ENCODE assay signal across 7 mouse cellular contexts in genomic region chr4:126752024-126752607, GRCm38 (mm10). TPM values are rescaled to one million over a fixed set of nuclear protein-coding genes. Genes with fewer than 3 reads are reported as not detected.
DNase-seq lines count a peak whose midpoint lies in the region; ATAC-seq and TF ChIP-seq lines count a peak whose summit lies in the region.

No protein-coding gene starts in this region.

- H3K4me3 ChIP-seq in lung, embryonic 14.5 days (ENCODE audit: low read depth, low read length): peak overlapping the region; percentile 88
- H3K4me3 ChIP-seq in brown adipose tissue, adult 24 weeks (ENCODE audit: insufficient read depth, low read depth, low read length): peak overlapping the region; percentile 86
- H3K4me3 ChIP-seq in forebrain, embryonic 11.5 days (ENCODE audit: low read depth, low read length): peak overlapping the region; percentile 56
- H3K4me3 ChIP-seq in limb, embryonic 13.5 days: peak overlapping the region; percentile 77
- H3K4me3 ChIP-seq in small intestine, adult 2 months (ENCODE audit: low read depth, low read length): peak overlapping the region; percentile 94

- peaks cover 28% of the 10 kb centered on the region for H3K36me3 ChIP-seq in lung, embryonic 14.5 days (ENCODE audit: insufficient read depth)
- H3K36me3 ChIP-seq in forebrain, embryonic 11.5 days (ENCODE audit: control insufficient read depth, insufficient read depth, low read length): no peaks in the 10 kb centered on the region; the same call in 1 of the 2 replicates
- H3K36me3 ChIP-seq in limb, embryonic 13.5 days: peaks cover 36% of the 10 kb centered on the region
- peaks cover 13% of the 10 kb centered on the region for H3K36me3 ChIP-seq in small intestine, adult 2 months (ENCODE audit: control insufficient read depth, insufficient read depth, low read length)

- H3K4me1 ChIP-seq in lung, embryonic 14.5 days (ENCODE audit: insufficient read depth): peaks cover 7% of the 10 kb centered on the region; the same call in 1 of the 2 replicates
- H3K4me1 ChIP-seq in brown adipose tissue, adult 24 weeks (ENCODE audit: control insufficient read depth, insufficient read depth, insufficient read length, low read length): no peaks in the 10 kb centered on the region; the same call in 1 of the 2 replicates
- peaks cover 13% of the 10 kb centered on the region for H3K4me1 ChIP-seq in forebrain, embryonic 11.5 days (replicated peaks; ENCODE audit: control insufficient read depth, insufficient read depth, low read length)
- H3K4me1 ChIP-seq in limb, embryonic 13.5 days: peaks cover 47% of the 10 kb centered on the region
- H3K4me1 ChIP-seq in small intestine, adult 2 months (ENCODE audit: control insufficient read depth, insufficient read depth, insufficient read length, low read length): peaks cover 16% of the 10 kb centered on the region

- DNase-seq in lung, embryonic 14.5 days: no peak
- DNase-seq in lung, postnatal 25 days (ENCODE audit: low spot score): no peak
- DNase-seq in forebrain, embryonic 11.5 days (ENCODE audit: low spot score): peak; percentile 63
- DNase-seq in c-Kit-positive CD71-positive TER-119-positive erythroid progenitor cells, embryonic 14.5 days (ENCODE audit: low spot score): no peak

- TF ChIP-seq CTCF in lung, embryonic 14.5 days (IDR thresholded peaks at IDR 0.05; ENCODE audit: low read depth): 0 out of 2 replicates have a peak, but pooled peaks have one; percentile 5
- no peak for TF ChIP-seq CTCF in small intestine, adult 2 months (IDR thresholded peaks at IDR 0.05; ENCODE audit: extremely low read depth, insufficient read length, insufficient replicate concordance, low read depth, low read length)

- no peaks in the 10 kb centered on the region for H3K9me3 ChIP-seq in lung, embryonic 14.5 days (ENCODE audit: low read depth, low read length)
- H3K9me3 ChIP-seq in forebrain, embryonic 11.5 days (ENCODE audit: control insufficient read depth, low read length): no peaks in the 10 kb centered on the region
- no peaks in the 10 kb centered on the region for H3K9me3 ChIP-seq in limb, embryonic 13.5 days

- no peak overlapping the region for H3K27ac ChIP-seq in lung, embryonic 14.5 days (ENCODE audit: low read depth)
- no peak overlapping the region for H3K27ac ChIP-seq in brown adipose tissue, adult 24 weeks (replicated peaks; ENCODE audit: low read depth, low read length)
- peak overlapping the region; percentile 68; the same call in 1 of the 2 replicates for H3K27ac ChIP-seq in forebrain, embryonic 11.5 days (ENCODE audit: low read depth, low read length)
- H3K27ac ChIP-seq in limb, embryonic 13.5 days: no peak overlapping the region
- no peak overlapping the region for H3K27ac ChIP-seq in small intestine, adult 2 months (ENCODE audit: insufficient read depth, low read depth, low read length)

- TF ChIP-seq POLR2A in small intestine, adult 2 months (IDR thresholded peaks at IDR 0.05; ENCODE audit: low read depth, low read length): no peak

- WGBS in lung, embryonic 14.5 days: 8% methylated on average over 13 of the region's 13 CpGs
- WGBS in forebrain, embryonic 11.5 days: 2% methylated on average over 13 of the region's 13 CpGs
- 4% methylated on average over 13 of the region's 13 CpGs for WGBS in limb, embryonic 13.5 days
- 17% methylated on average over 13 of the region's 13 CpGs for WGBS in small intestine, adult 2 months

- peak overlapping the region; percentile 93 for H3K4me2 ChIP-seq in lung, embryonic 14.5 days
- peak overlapping the region; percentile 99 for H3K4me2 ChIP-seq in forebrain, embryonic 11.5 days (ENCODE audit: low read depth, low read length, severe bottlenecking)
- peak overlapping the region; percentile 100 for H3K4me2 ChIP-seq in limb, embryonic 13.5 days (replicated peaks)

- ATAC-seq in lung, embryonic 14.5 days (ENCODE audit: insufficient read depth): no peak
- no peak for ATAC-seq in forebrain, embryonic 11.5 days (replicated peaks; ENCODE audit: low FRiP score)
- ATAC-seq in limb, embryonic 13.5 days (ENCODE audit: low FRiP score, low read depth): no peak

- H3K27me3 ChIP-seq in lung, embryonic 14.5 days (ENCODE audit: insufficient read depth, low read length): no peaks in the 10 kb centered on the region
- H3K27me3 ChIP-seq in forebrain, embryonic 11.5 days (ENCODE audit: control insufficient read depth, insufficient read depth, low read length): no peaks in the 10 kb centered on the region
- H3K27me3 ChIP-seq in limb, embryonic 13.5 days: no peaks in the 10 kb centered on the region
- H3K27me3 ChIP-seq in small intestine, adult 2 months (ENCODE audit: control insufficient read depth, insufficient read depth, low read length): no peaks in the 10 kb centered on the region

- peak overlapping the region; percentile 64 for H3K9ac ChIP-seq in lung, embryonic 14.5 days
- H3K9ac ChIP-seq in forebrain, embryonic 11.5 days (ENCODE audit: low read length): peak overlapping the region; percentile 57
- peak overlapping the region; percentile 84 for H3K9ac ChIP-seq in limb, embryonic 13.5 days

RNA-seq across cellular contexts. Expression of gene Ncdn, which starts 1.1 kb away (rescaled TPM):
- 28.7 and 30.4 TPM in 2 replicates for polyA plus RNA-seq in lung, embryonic 14.5 days (2014; fragmentation: Nextera tagmentation; extraction: Ambion mirVana)
- polyA plus RNA-seq in brown adipose tissue, adult 24 weeks (2012; ENCODE audit: insufficient read depth, insufficient read length, missing spikeins): 6.8 and 7.1 TPM in 2 replicates
- 37.3 and 39.7 TPM in 2 replicates for polyA plus RNA-seq in forebrain, embryonic 11.5 days (2014; fragmentation: Nextera tagmentation; extraction: Ambion mirVana)
- 31.8 and 34.6 TPM in 2 replicates for polyA plus RNA-seq in limb, embryonic 13.5 days (2015; fragmentation: Nextera tagmentation; extraction: Ambion mirVana)
- 15.7 and 27.2 TPM in 2 replicates for polyA plus RNA-seq in small intestine, adult 2 months (2012; rRNA removed)

RNA-seq across cellular contexts. Expression of gene AU040320, which starts 1.2 kb away (rescaled TPM):
- polyA plus RNA-seq in lung, embryonic 14.5 days (2014; fragmentation: Nextera tagmentation; extraction: Ambion mirVana): 20.9 and 23.1 TPM in 2 replicates
- 9.3 and 11.1 TPM in 2 replicates for polyA plus RNA-seq in brown adipose tissue, adult 24 weeks (2012; ENCODE audit: insufficient read depth, insufficient read length, missing spikeins)
- polyA plus RNA-seq in forebrain, embryonic 11.5 days (2014; fragmentation: Nextera tagmentation; extraction: Ambion mirVana): 30.1 and 31.5 TPM in 2 replicates
- 16.9 and 17.6 TPM in 2 replicates for polyA plus RNA-seq in limb, embryonic 13.5 days (2015; fragmentation: Nextera tagmentation; extraction: Ambion mirVana)
- 82.5 and 182 TPM in 2 replicates for polyA plus RNA-seq in small intestine, adult 2 months (2012; rRNA removed)

RNA-seq across cellular contexts. Expression of gene Tfap2e, which starts 16.1 kb away (rescaled TPM):
- not detected in 2 replicates for polyA plus RNA-seq in lung, embryonic 14.5 days (2014; fragmentation: Nextera tagmentation; extraction: Ambion mirVana)
- polyA plus RNA-seq in brown adipose tissue, adult 24 weeks (2012; ENCODE audit: insufficient read depth, insufficient read length, missing spikeins): not detected in 2 replicates
- 0.21 and 0.32 TPM in 2 replicates for polyA plus RNA-seq in forebrain, embryonic 11.5 days (2014; fragmentation: Nextera tagmentation; extraction: Ambion mirVana)
- polyA plus RNA-seq in limb, embryonic 13.5 days (2015; fragmentation: Nextera tagmentation; extraction: Ambion mirVana): 0.06 TPM in 1 of 2 replicates, not detected in the other
- not detected in 2 replicates for polyA plus RNA-seq in small intestine, adult 2 months (2012; rRNA removed)
